22 mouse cellular contexts compared by ENCODE assay signal in genomic region chr5:36595115-36595514, GRCm38 (mm10). TPM values are rescaled to one million over a fixed set of nuclear protein-coding genes. Genes with fewer than 3 reads are reported as not detected.
DNase-seq lines count a peak whose midpoint lies in the region; ATAC-seq and TF ChIP-seq lines count a peak whose summit lies in the region.
"Had no signal": no experiment of that assay in that cellular context is flagged by ENCODE, and none has a peak within 500 bp of the region (broad histone marks: within the 10 kb centered on the region; RNA-seq: fewer than 3 reads in every experiment).

No protein-coding gene starts in this region.

- ATAC-seq in megakaryocyte-erythroid progenitor cell, adult 5-6 weeks (replicated peaks; ENCODE audit: low FRiP score, low TSS enrichment, poor library complexity, severe bottlenecking): 0 out of 2 replicates have a peak, but pooled peaks have one; percentile 39
- ATAC-seq: CD4-positive, CD25-positive, alpha-beta regulatory T cell, adult 4 months; hindbrain, embryonic 16.5 days had no signal

- no peak overlapping the region for H3K4me3 ChIP-seq in left cerebral cortex, adult 2 months
- H3K4me3 ChIP-seq: forebrain, embryonic 10.5 days; heart, adult 2 months; limb, embryonic 12.5 days; midbrain, embryonic 10.5 days had no signal

- intact Hi-C loops in left cerebral cortex, adult 2 months (cut with DNase I): loop anchor here (5.0 kb wide), 1 partner anchor 133 kb away; the partner anchor contains the start of gene Grpel1
- intact Hi-C loops in left cerebral cortex, postnatal 36 days (cut with DNase I): no loop called here

- peak overlapping the region; percentile 64 for H3K27ac ChIP-seq in left cerebral cortex, adult 2 months
- H3K27ac ChIP-seq: forebrain, embryonic 10.5 days; heart, adult 2 months; limb, embryonic 12.5 days; midbrain, embryonic 10.5 days had no signal

- no peak for DNase-seq in left cerebral cortex, adult 2 months (ENCODE audit: extremely low spot score in 1 of 2, low spot score in 2 of 2)
- no peak for DNase-seq in left cerebral cortex, postnatal 36 days (ENCODE audit: low spot score in 2 of 2)
- DNase-seq in ES-CJ7 (ENCODE audit: low read depth, low spot score): peak; percentile 25
- peak; percentile 24 for DNase-seq in ZHBTc4 (ENCODE audit: low read depth, low spot score)
- DNase-seq in embryo, embryonic 11 days: no peak
- no peak for DNase-seq in embryo, embryonic 9.5 days (ENCODE audit: extremely low spot score)
- DNase-seq: adrenal gland, adult 8-10 months; cerebellum, adult 11 months; cerebellum, postnatal 10 days; gastrocnemius, postnatal 25 days; heart, adult 2 months; heart, postnatal 4 days; kidney, adult 11 months; lung, adult 18-20 months; right cerebral cortex, postnatal 4 days; thymus, postnatal 14 days had no signal

- peak; percentile 16 for TF ChIP-seq CTCF in left cerebral cortex, adult 2 months (IDR thresholded peaks at IDR 0.05)

RNA-seq across cellular contexts. Expression of gene Tbc1d14, which starts 2.0 kb away (rescaled TPM):
- total RNA-seq in left cerebral cortex, adult 2 months (2021): 10 to 100 TPM; 82.0 to 82.4 TPM
- 10 to 100 TPM; 73.1 to 79.2 TPM for total RNA-seq in left cerebral cortex, postnatal 36 days (2021)
- total RNA-seq in megakaryocyte-erythroid progenitor cell, adult 5-6 weeks (2014; fragmentation: Nextera tagmentation): 23.7 and 24.0 TPM in 2 replicates
- 8.5 and 14.8 TPM in 2 replicates for total RNA-seq in megakaryocyte-erythroid progenitor cell, adult 5-6 weeks (2017)

Comparison
In these comparisons a context has a peak if more than half of its experiments do, and no peak if none do; other contexts are left out.
1. DNase-seq: peak in ES-CJ7 (single experiment) and ZHBTc4 (single experiment); none in left cerebral cortex, adult 2 months (0 of 2), left cerebral cortex, postnatal 36 days (0 of 2), embryo, embryonic 11 days (single experiment) and embryo, embryonic 9.5 days (single experiment).